Mouse (Mus musculus) heart, embryonic 16.5 days (tissue): ENCODE results near the gene Cep128. TPM values are rescaled to one million over a fixed set of nuclear protein-coding genes. Genes with fewer than 3 reads are reported as not detected.
A peak's percentile ranks its signal among the peaks of the same experiment; 100 is the strongest.

Source experiments
- ATAC-seq: fragments of 200-750 bp; cut with Nextera tagmentation; replicated peaks from 2 replicates; pipeline ENCODE4 v1.8.0; 2017; ENCODE audit warnings: moderate number of reproducible peaks; ENCODE audit not compliant: insufficient read depth, low FRiP score; ENCODE audit errors: extremely low read depth
- H3K27ac ChIP-seq: fragments of 300-500 bp; sonication (generic); 2 replicates; pipeline ENCODE4 v1.5.1; 2014; ENCODE audit warnings: mild to moderate bottlenecking, low read length, control low read depth, moderate library complexity
- H3K27me3 ChIP-seq: fragments of 300-500 bp; sonication (generic); 2 replicates; pipeline ENCODE4 v1.6.1; 2014; ENCODE audit warnings: low read length, mixed read lengths; ENCODE audit not compliant: control insufficient read depth, insufficient read depth
- H3K36me3 ChIP-seq: fragments of 300-500 bp; sonication (generic); 2 replicates; pipeline ENCODE4 v1.6.1; 2014; ENCODE audit not compliant: control insufficient read depth, insufficient read depth
- H3K4me1 ChIP-seq: fragments of 300-500 bp; sonication (generic); 2 replicates; pipeline ENCODE4 v1.6.1; 2014; ENCODE audit warnings: low read length, mixed read lengths; ENCODE audit not compliant: control insufficient read depth, insufficient read depth
- H3K4me2 ChIP-seq: fragments of 300-500 bp; sonication (generic); 2 replicates; pipeline ENCODE4 v1.6.1; 2014; ENCODE audit warnings: low read depth, mild to moderate bottlenecking, control low read depth, low read length
- H3K4me3 ChIP-seq: fragments of 300-500 bp; sonication (generic); 2 replicates; pipeline ENCODE4 v1.5.1; 2014; ENCODE audit warnings: mild to moderate bottlenecking, control low read depth, low read length
- H3K9ac ChIP-seq: fragments of 300-500 bp; sonication (generic); 2 replicates; pipeline ENCODE4 v1.6.1; 2014; ENCODE audit warnings: low read length, control low read depth
- H3K9me3 ChIP-seq: fragments of 300-500 bp; sonication (generic); replicated peaks from 2 replicates; pipeline ENCODE4 v1.6.1; 2016; ENCODE audit warnings: low read length; ENCODE audit not compliant: control insufficient read depth
- WGBS: fragments of 180-500 bp; shearing (Covaris S2); extraction: QIAGEN DNeasy Blood & Tissue Kit; methylation state at CpG from one replicate; pipeline ENCODE4 v1.1.7; 2014; 5-methylcytosine and 5-hydroxymethylcytosine counted together
- polyA plus RNA-seq: library from polyadenylated mRNA; unstranded; fragments of >200 nt; fragmentation: Nextera tagmentation; extraction: Ambion mirVana; gene quantifications from 2 replicates; pipeline ENCODE4 v1.2.1, GENCODE M21; 2015

Cep128 gene
- 12.8 and 14.7 TPM in 2 replicates for polyA plus RNA-seq

- Histone ChIP-seq H3K4me3 (peak within 1 kb of the TSS; percentile 82), H3K27me3 (no peaks in the 10 kb centered on the region), H3K27ac (no peak within 1 kb of the TSS), H3K9ac (peak within 1 kb of the TSS; percentile 78), H3K36me3 (no peaks in the 10 kb centered on the region), H3K4me1 (peaks cover 8% of the 10 kb centered on the region), H3K9me3 (no peaks in the 10 kb centered on the region), H3K4me2 (peak within 1 kb of the TSS; percentile 99)
- 2% methylated on average over 27 of the region's 27 CpGs for WGBS
- peak; percentile 100 for ATAC-seq
Observed at GRCm38 (mm10) chr12:91384281-91385017, at the start of gene Cep128, which contains the start of gene Tshr. Cep128 (minus strand) TSS chr12:91384409. Tshr (plus strand) TSS chr12:91384563.

- 69% methylated on average over 2 of the region's 2 CpGs for WGBS
- Histone ChIP-seq H3K9ac (no peak overlapping the region), H3K9me3 (no peaks in the 10 kb centered on the region), H3K36me3 (no peaks in the 10 kb centered on the region), H3K4me3 (no peak overlapping the region), H3K27ac (no peak overlapping the region), H3K27me3 (no peaks in the 10 kb centered on the region), H3K4me2 (no peak overlapping the region), H3K4me1 (no peaks in the 10 kb centered on the region)
- no peak for ATAC-seq
Observed at GRCm38 (mm10) chr12:91427129-91427528, 42.9 kb upstream of the Cep128 start.

GRCm38 (mm10) chr12:91426499-91426898, 42.3 kb upstream of the Cep128 start:
- H3K4me3 ChIP-seq: no peak overlapping the region
- H3K36me3 ChIP-seq: no peaks in the 10 kb centered on the region
- no peaks in the 10 kb centered on the region for H3K4me1 ChIP-seq
- no peak for ATAC-seq
- WGBS: 44% methylated on average over 4 of the region's 4 CpGs
- no peaks in the 10 kb centered on the region for H3K9me3 ChIP-seq
- no peaks in the 10 kb centered on the region for H3K27me3 ChIP-seq
- H3K9ac ChIP-seq: no peak overlapping the region
- no peak overlapping the region for H3K27ac ChIP-seq
- no peak overlapping the region for H3K4me2 ChIP-seq

GRCm38 (mm10) chr12:91423125-91423820, 39.1 kb upstream of the Cep128 start:
- no peak overlapping the region for H3K9ac ChIP-seq
- WGBS: 71% methylated on average over 11 of the region's 11 CpGs
- H3K4me3 ChIP-seq: no peak overlapping the region
- no peaks in the 10 kb centered on the region for H3K36me3 ChIP-seq
- H3K4me2 ChIP-seq: no peak overlapping the region
- no peaks in the 10 kb centered on the region for H3K4me1 ChIP-seq
- H3K27ac ChIP-seq: no peak overlapping the region
- H3K9me3 ChIP-seq: no peaks in the 10 kb centered on the region
- H3K27me3 ChIP-seq: no peaks in the 10 kb centered on the region
- ATAC-seq: no peak

GRCm38 (mm10) chr12:91421272-91421671, 37.1 kb upstream of the Cep128 start:
- Histone ChIP-seq H3K4me3 (no peak overlapping the region), H3K36me3 (no peaks in the 10 kb centered on the region)
- WGBS: 43% methylated on average over 9 of the region's 9 CpGs

GRCm38 (mm10) chr12:91418791-91419190, 34.6 kb upstream of the Cep128 start:
- Histone ChIP-seq H3K9me3 (no peaks in the 10 kb centered on the region), H3K4me3 (no peak overlapping the region), H3K4me2 (no peak overlapping the region), H3K4me1 (no peaks in the 10 kb centered on the region), H3K27me3 (no peaks in the 10 kb centered on the region), H3K27ac (no peak overlapping the region), H3K36me3 (no peaks in the 10 kb centered on the region), H3K9ac (no peak overlapping the region)
- ATAC-seq: no peak
- 37% methylated on average over 7 of the region's 7 CpGs for WGBS

More at GRCm38 (mm10) chr12:91421272-91421671, 37.1 kb upstream of the Cep128 start:
- Histone ChIP-seq H3K9ac (no peak overlapping the region), H3K4me2 (no peak overlapping the region), H3K27me3 (no peaks in the 10 kb centered on the region), H3K9me3 (no peaks in the 10 kb centered on the region), H3K27ac (no peak overlapping the region), H3K4me1 (no peaks in the 10 kb centered on the region)
- no peak for ATAC-seq

GRCm38 (mm10) chr12:91416828-91417227, 32.6 kb upstream of the Cep128 start:
- no peak for ATAC-seq
- H3K27ac ChIP-seq: no peak overlapping the region
- 87% methylated on average over 7 of the region's 7 CpGs for WGBS
- no peaks in the 10 kb centered on the region for H3K27me3 ChIP-seq
- H3K9ac ChIP-seq: no peak overlapping the region
- no peak overlapping the region for H3K4me2 ChIP-seq
- H3K9me3 ChIP-seq: no peaks in the 10 kb centered on the region
- H3K4me1 ChIP-seq: no peaks in the 10 kb centered on the region
- H3K4me3 ChIP-seq: no peak overlapping the region
- H3K36me3 ChIP-seq: no peaks in the 10 kb centered on the region

GRCm38 (mm10) chr12:91415112-91415511, 30.9 kb upstream of the Cep128 start:
- no peak overlapping the region for H3K9ac ChIP-seq
- no peak overlapping the region for H3K27ac ChIP-seq
- H3K27me3 ChIP-seq: no peaks in the 10 kb centered on the region
- WGBS: 64% methylated on average over 6 of the region's 6 CpGs
- H3K4me2 ChIP-seq: no peak overlapping the region
- no peak overlapping the region for H3K4me3 ChIP-seq
- no peaks in the 10 kb centered on the region for H3K36me3 ChIP-seq
- ATAC-seq: no peak
- no peaks in the 10 kb centered on the region for H3K4me1 ChIP-seq
- H3K9me3 ChIP-seq: no peaks in the 10 kb centered on the region

GRCm38 (mm10) chr12:91412461-91413182, 28.4 kb upstream of the Cep128 start:
- Histone ChIP-seq H3K27ac (no peak overlapping the region), H3K27me3 (no peaks in the 10 kb centered on the region), H3K4me3 (no peak overlapping the region), H3K4me1 (no peaks in the 10 kb centered on the region), H3K36me3 (no peaks in the 10 kb centered on the region), H3K4me2 (no peak overlapping the region), H3K9ac (no peak overlapping the region), H3K9me3 (no peaks in the 10 kb centered on the region)
- ATAC-seq: no peak
- WGBS: 65% methylated on average over 7 of the region's 7 CpGs
